Mouse (Mus musculus) heart, adult 9 months (tissue): ENCODE measurements around the gene Cacnb2.

Experiments used
- DNase-seq, 2 experiments: peaks; one replicate each; pipeline ENCODE4 v3.0.0; 2022; ENCODE audit warnings: low spot score in 2 of 2

The Cacnb2 gene

GRCm38 (mm10) chr2:14602788-14603187, at the start of gene Cacnb2:
Gene Cacnb2, plus strand, starts transcription at chr2:14603088.
- DNase-seq = no peak

GRCm38 (mm10) chr2:14568020-14568419, 34.9 kb upstream of the Cacnb2 start:
- no peak for DNase-seq

- no peak for DNase-seq
Observed at GRCm38 (mm10) chr2:14571300-14571699, 31.6 kb upstream of the Cacnb2 start.

- no peak for DNase-seq
Observed at GRCm38 (mm10) chr2:14589541-14589940, 13.3 kb upstream of the Cacnb2 start.

GRCm38 (mm10) chr2:14597909-14598563, 4.9 kb upstream of the Cacnb2 start:
- DNase-seq = no peak

GRCm38 (mm10) chr2:14603784-14604781, 1.2 kb downstream of the Cacnb2 start:
- DNase-seq = peak; percentile 17 to 35

- peak in 1 of 2 experiments; percentile 6 for DNase-seq
Observed at GRCm38 (mm10) chr2:14604791-14605190, 1.9 kb downstream of the Cacnb2 start.

GRCm38 (mm10) chr2:14605207-14605606, 2.3 kb downstream of the Cacnb2 start:
- no peak for DNase-seq

GRCm38 (mm10) chr2:14608606-14609005, 5.7 kb downstream of the Cacnb2 start:
- peak; percentile 21 to 55 for DNase-seq

GRCm38 (mm10) chr2:14612705-14613104, 9.8 kb downstream of the Cacnb2 start:
- DNase-seq = no peak

GRCm38 (mm10) chr2:14616361-14616760, 13.5 kb downstream of the Cacnb2 start:
- DNase-seq = no peak

GRCm38 (mm10) chr2:14620120-14620853, 17.4 kb downstream of the Cacnb2 start:
- no peak for DNase-seq

GRCm38 (mm10) chr2:14620891-14621290, 18.0 kb downstream of the Cacnb2 start:
- no peak for DNase-seq

GRCm38 (mm10) chr2:14623820-14624219, 20.9 kb downstream of the Cacnb2 start:
- no peak for DNase-seq

GRCm38 (mm10) chr2:14629814-14630492, 27.1 kb downstream of the Cacnb2 start:
- DNase-seq = no peak

GRCm38 (mm10) chr2:14631590-14631989, 28.7 kb downstream of the Cacnb2 start:
- DNase-seq = peak; percentile 37 to 63

GRCm38 (mm10) chr2:14633202-14633601, 30.3 kb downstream of the Cacnb2 start:
- DNase-seq = no peak

- no peak for DNase-seq
Observed at GRCm38 (mm10) chr2:14639266-14639665, 36.4 kb downstream of the Cacnb2 start.

GRCm38 (mm10) chr2:14639877-14640276, 37.0 kb downstream of the Cacnb2 start:
- DNase-seq = no peak

GRCm38 (mm10) chr2:14641040-14641439, 38.2 kb downstream of the Cacnb2 start:
- DNase-seq = peak; percentile 32 to 38

GRCm38 (mm10) chr2:14651268-14651667, 48.4 kb downstream of the Cacnb2 start:
- DNase-seq = peak in 1 of 2 experiments; percentile 4
